Mouse (Mus musculus) right cerebral cortex, adult 18-20 months (tissue): ENCODE data around the gene Olfr490.

Experiments
- DNase-seq: peaks from one replicate; pipeline ENCODE4 v3.0.0; 2022; ENCODE audit warnings: mixed read lengths

Gene Olfr490

DNA sequence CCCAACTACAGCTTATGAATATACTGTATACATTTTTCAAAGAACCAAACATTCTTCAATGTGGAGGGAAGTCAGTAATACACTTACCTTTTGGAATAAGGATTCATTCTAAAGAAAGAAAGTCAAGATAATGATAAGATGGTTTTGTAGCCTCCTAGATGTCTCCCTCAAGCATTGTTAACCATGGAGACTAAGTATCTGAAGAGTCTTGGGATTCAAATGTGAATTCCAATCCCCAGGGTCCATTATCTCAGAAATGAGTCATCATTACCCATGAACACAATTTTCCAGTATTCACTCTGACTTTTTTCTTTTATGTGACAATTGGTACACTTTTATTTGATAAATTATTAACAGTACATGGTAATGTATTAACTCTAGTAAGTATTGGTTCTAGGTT, at the start of gene Olfr490:
Gene Olfr490 (minus strand): TSS at position 101 of the 400 bp plus-strand sequence.
- no peak for DNase-seq

- DNase-seq = no peak
These were observed 34.8 kb upstream of the Olfr490 start, which contains the start of gene Olfr492 for GRCm38 (mm10) chr7:108323574-108323973. TSS of gene Olfr492 (minus strand) at chr7:108323674.

DNA sequence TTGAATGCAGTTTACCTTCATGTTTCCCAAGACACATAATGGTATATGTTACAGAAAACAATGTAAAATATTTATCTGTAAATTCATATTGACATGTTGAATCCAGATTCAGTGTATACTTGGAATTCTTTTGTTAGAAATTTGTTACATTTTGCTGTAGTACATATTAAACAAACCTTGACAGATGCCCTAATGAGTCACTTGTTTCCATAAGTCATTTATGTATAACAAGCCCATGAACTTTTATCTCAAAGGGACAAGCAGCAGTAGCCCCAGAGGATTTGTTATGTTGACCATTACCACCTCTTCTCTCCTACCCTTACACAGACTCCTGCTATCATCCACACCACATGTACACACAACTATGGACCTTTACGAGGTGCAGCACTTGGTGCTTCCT, 24.4 kb upstream of the Olfr490 start, which contains the start of gene Olfr491:
Gene Olfr491 (plus strand): TSS at position 301 of the 400 bp plus-strand sequence.
- no peak for DNase-seq

- no peak for DNase-seq
These were observed 30.5 kb downstream of the Olfr490 start, which contains the start of gene Olfr488 for GRCm38 (mm10) chr7:108258247-108258646. TSS of gene Olfr488 (minus strand) at chr7:108258347.
